Mouse (Mus musculus): ENCODE results near the gene Dab2ip.

DNA sequence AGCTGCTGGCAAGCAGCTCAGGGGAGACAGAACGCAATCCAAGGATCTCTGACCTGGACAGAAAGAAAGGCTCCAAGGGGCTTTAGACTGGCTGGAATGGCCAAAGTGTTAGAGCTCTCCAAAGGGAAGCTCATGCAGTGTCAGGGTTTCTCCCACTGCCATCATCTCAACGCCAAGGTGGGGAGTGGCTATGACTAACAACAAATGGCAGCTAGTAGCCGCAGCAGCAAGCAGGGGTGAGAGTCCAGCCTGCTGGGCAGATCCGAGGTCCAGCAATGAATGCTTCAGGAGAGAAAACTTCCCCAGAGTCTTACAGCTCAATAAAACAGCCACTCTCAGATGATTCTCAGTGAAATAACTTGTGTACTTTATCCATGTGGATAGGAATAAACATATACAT lies 8.9 kb upstream of the Dab2ip start:
- TF ChIP-seq POLR2A (IDR thresholded peaks at IDR 0.05; ENCODE audit: borderline replicate concordance, control insufficient read depth, low read depth, low read length) (no peak), CTCF (IDR thresholded peaks at IDR 0.05; ENCODE audit: control insufficient read depth, insufficient read depth, low read length) (no peak)
